Mouse (Mus musculus) kidney, postnatal 14 days (tissue): ENCODE measurements around the gene AC131692.1.
A peak's percentile ranks its signal among the peaks of the same experiment; 100 is the strongest.

Experiments used
- DNase-seq: peaks from one replicate; pipeline ENCODE4 v3.0.0; 2022; ENCODE audit warnings: mixed read lengths

The AC131692.1 gene

GRCm38 (mm10) chr19:6094119-6094518 lies at the start of gene AC131692.1:
TSS of gene AC131692.1 (plus strand) at chr19:6094419.
- no peak for DNase-seq

GRCm38 (mm10) chr19:6045366-6046293 lies 48.6 kb upstream of the AC131692.1 start:
- no peak for DNase-seq

- peak; percentile 94 for DNase-seq
Observed at GRCm38 (mm10) chr19:6046294-6047153, 47.7 kb upstream of the AC131692.1 start, which contains the start of gene Syvn1. TSS of gene Syvn1 (plus strand) at chr19:6046576.

GRCm38 (mm10) chr19:6047154-6047898 lies 46.9 kb upstream of the AC131692.1 start:
- no peak for DNase-seq

- no peak for DNase-seq
Observed at GRCm38 (mm10) chr19:6047899-6048166, 46.4 kb upstream of the AC131692.1 start.

- no peak for DNase-seq
Observed at GRCm38 (mm10) chr19:6048681-6049410, 45.4 kb upstream of the AC131692.1 start.

- DNase-seq: no peak
Observed at GRCm38 (mm10) chr19:6052516-6052915, 41.7 kb upstream of the AC131692.1 start.

GRCm38 (mm10) chr19:6054296-6054695 lies 39.9 kb upstream of the AC131692.1 start:
- DNase-seq: no peak

- no peak for DNase-seq
Observed at GRCm38 (mm10) chr19:6056696-6057095, 37.5 kb upstream of the AC131692.1 start.

- DNase-seq: peak; percentile 100
Observed at GRCm38 (mm10) chr19:6057313-6058096, 36.7 kb upstream of the AC131692.1 start, which contains the start of the genes Mrpl49 and Fau. TSS of gene Mrpl49 (minus strand) at chr19:6057785. TSS of gene Fau (plus strand) at chr19:6057844.

GRCm38 (mm10) chr19:6058513-6058912 lies 35.7 kb upstream of the AC131692.1 start:
- no peak for DNase-seq

- no peak for DNase-seq
Observed at GRCm38 (mm10) chr19:6058966-6059365, 35.3 kb upstream of the AC131692.1 start.

- DNase-seq: peak; percentile 96
Observed at GRCm38 (mm10) chr19:6061021-6061533, 33.1 kb upstream of the AC131692.1 start, which contains the start of gene Znhit2. TSS of gene Znhit2 (plus strand) at chr19:6061192.

- DNase-seq: peak; percentile 65
Observed at GRCm38 (mm10) chr19:6061641-6062302, 32.4 kb upstream of the AC131692.1 start.

GRCm38 (mm10) chr19:6062418-6062817 lies 31.8 kb upstream of the AC131692.1 start:
- DNase-seq: no peak

- no peak for DNase-seq
Observed at GRCm38 (mm10) chr19:6063081-6063480, 31.1 kb upstream of the AC131692.1 start.

GRCm38 (mm10) chr19:6066571-6066970 lies 27.6 kb upstream of the AC131692.1 start:
- DNase-seq: no peak

GRCm38 (mm10) chr19:6067011-6067723 lies 27.1 kb upstream of the AC131692.1 start:
- DNase-seq: peak; percentile 84

- peak; percentile 95 for DNase-seq
Observed at GRCm38 (mm10) chr19:6067724-6068415, 26.3 kb upstream of the AC131692.1 start, which contains the start of gene Tm7sf2. TSS of gene Tm7sf2 (minus strand) at chr19:6068373.
